Mouse (Mus musculus) midbrain, embryonic 14.5 days (tissue): ENCODE measurements around the gene Ankrd36. TPM values are rescaled to one million over a fixed set of nuclear protein-coding genes. Genes with fewer than 3 reads are reported as not detected.

ENCODE experiments used
- ATAC-seq: fragments of 200-750 bp; cut with Nextera tagmentation; 2 replicates; pipeline ENCODE4 v1.8.0; 2017; ENCODE audit warnings: moderate number of reproducible peaks, moderate library complexity; ENCODE audit not compliant: low FRiP score, low TSS enrichment
- DNase-seq: peaks from one replicate; pipeline ENCODE4 v3.0.0-alpha.2; 2015
- H3K27ac ChIP-seq: fragments of 300-500 bp; sonication (generic); replicated peaks from 2 replicates; pipeline ENCODE4 v1.5.1; 2014; ENCODE audit warnings: mild to moderate bottlenecking, low read depth, low read length, moderate library complexity
- H3K27me3 ChIP-seq: fragments of 300-500 bp; sonication (generic); 2 replicates; pipeline ENCODE4 v1.6.1; 2014; ENCODE audit warnings: low read length, control low read depth, mixed read lengths; ENCODE audit not compliant: control insufficient read depth, insufficient read depth
- H3K36me3 ChIP-seq: fragments of 300-500 bp; sonication (generic); 2 replicates; pipeline ENCODE4 v1.6.1; 2014; ENCODE audit warnings: low read length, control low read depth; ENCODE audit not compliant: control insufficient read depth, insufficient read depth
- H3K4me1 ChIP-seq: fragments of 300-500 bp; sonication (generic); 2 replicates; pipeline ENCODE4 v1.6.1; 2014; ENCODE audit warnings: mild to moderate bottlenecking, antibody characterized with exemption, low read length, control low read depth; ENCODE audit not compliant: control insufficient read depth, insufficient read depth
- H3K4me2 ChIP-seq: fragments of 300-500 bp; sonication (generic); 2 replicates; pipeline ENCODE4 v1.6.1; 2014; ENCODE audit warnings: mild to moderate bottlenecking, low read length, moderate library complexity
- H3K4me3 ChIP-seq: fragments of 300-500 bp; sonication (generic); replicated peaks from 2 replicates; pipeline ENCODE4 v1.5.1; 2014; ENCODE audit warnings: low read depth, low read length
- H3K9ac ChIP-seq: fragments of 300-500 bp; sonication (generic); replicated peaks from 2 replicates; pipeline ENCODE4 v1.6.1; 2014; ENCODE audit warnings: mild to moderate bottlenecking, low read length, moderate library complexity
- H3K9me3 ChIP-seq: fragments of 300-500 bp; sonication (generic); 2 replicates; pipeline ENCODE4 v1.6.1; 2016; ENCODE audit warnings: low read length, control low read depth, mixed read lengths; ENCODE audit not compliant: control insufficient read depth
- WGBS: fragments of 180-500 bp; shearing (Covaris S2); extraction: QIAGEN DNeasy Blood & Tissue Kit; methylation state at CpG from one replicate; pipeline ENCODE4 v1.1.7; 2014; 5-methylcytosine and 5-hydroxymethylcytosine counted together
- polyA plus RNA-seq: library from polyadenylated mRNA; unstranded; fragments of >200 nt; fragmentation: Nextera tagmentation; extraction: Ambion mirVana; gene quantifications from 2 replicates; pipeline ENCODE4 v1.2.1, GENCODE M21; 2014

Gene Ankrd36
- not detected in 2 replicates for polyA plus RNA-seq

DNA sequence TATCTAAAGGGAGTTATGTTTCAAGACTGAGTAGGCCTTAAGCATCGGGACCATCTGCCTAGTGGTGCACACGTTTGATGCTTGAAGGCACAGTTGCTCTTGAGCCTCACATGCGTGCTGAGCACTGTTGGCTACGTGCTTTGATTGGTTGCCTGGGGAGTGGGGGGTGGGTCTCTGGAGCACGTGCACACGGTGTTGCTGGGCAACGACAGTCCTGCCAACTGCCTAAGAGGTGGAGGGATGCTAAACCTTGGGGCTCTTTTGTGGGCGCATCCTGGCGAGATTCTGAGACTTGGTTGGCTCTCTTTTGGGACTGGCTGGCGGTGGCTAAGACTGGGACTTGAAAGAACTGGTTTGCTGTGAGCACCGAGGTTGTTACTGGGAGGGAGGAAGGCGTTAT is at the start of gene Ankrd36:
TSS of gene Ankrd36 (plus strand) at position 211 of the 400 bp plus-strand sequence.
- Histone ChIP-seq H3K4me3 (no peak within 1 kb of the TSS), H3K4me1 (no peaks in the 10 kb centered on the region), H3K36me3 (no peaks in the 10 kb centered on the region), H3K4me2 (no peak within 1 kb of the TSS), H3K27me3 (no peaks in the 10 kb centered on the region), H3K9ac (no peak within 1 kb of the TSS), H3K27ac (no peak within 1 kb of the TSS), H3K9me3 (no peaks in the 10 kb centered on the region)
- 74% methylated on average over 12 of the region's 12 CpGs for WGBS
- DNase-seq: peak; percentile 4
- ATAC-seq: no peak

DNA sequence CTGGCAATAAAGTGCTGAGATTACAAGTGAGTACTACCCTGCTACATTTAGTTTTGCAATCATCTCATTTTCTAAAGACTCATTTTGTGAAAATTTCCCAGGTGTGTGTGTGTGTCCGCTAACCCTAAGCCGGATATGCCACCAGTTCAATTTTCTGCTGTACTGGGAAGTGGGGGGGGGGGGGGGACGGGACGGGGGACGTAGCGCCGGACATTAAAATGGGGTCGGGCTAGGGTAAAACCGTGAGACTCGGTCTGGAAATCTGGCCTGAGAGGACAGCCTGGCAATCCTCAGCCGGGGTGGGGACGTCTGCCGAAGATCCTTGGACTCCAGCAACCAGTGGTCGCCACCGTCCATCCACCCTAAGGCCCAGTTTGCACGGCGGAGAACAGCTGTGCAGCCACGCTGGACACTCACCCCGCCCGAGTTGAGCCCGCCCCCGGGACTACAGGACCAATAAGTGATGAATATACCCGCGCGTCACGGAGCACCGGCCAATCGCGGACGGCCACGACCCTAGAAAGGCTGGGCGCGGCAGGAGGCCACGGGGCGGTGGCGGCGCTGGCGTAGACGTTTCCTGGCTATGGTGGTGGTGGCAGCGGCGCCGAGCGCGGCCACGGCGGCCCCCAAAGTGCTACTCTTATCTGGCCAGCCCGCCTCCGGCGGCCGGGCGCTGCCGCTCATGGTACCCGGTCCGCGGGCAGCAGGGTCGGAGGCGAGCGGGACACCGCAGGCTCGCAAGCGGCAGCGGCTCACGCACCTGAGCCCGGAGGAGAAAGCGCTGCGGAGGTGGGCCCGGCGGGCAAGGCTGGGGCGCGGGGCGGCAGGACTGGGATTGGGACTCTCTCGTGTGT is 48.8 kb upstream of the Ankrd36 start, which contains the start of gene Xbp1:
TSS of gene Xbp1 (plus strand) at position 248 of the 854 bp plus-strand sequence.
- Histone ChIP-seq H3K4me3 (peak within 1 kb of the TSS; percentile 95), H3K9ac (peak within 1 kb of the TSS; percentile 97), H3K27ac (peak within 1 kb of the TSS; percentile 94), H3K9me3 (no peaks in the 10 kb centered on the region), H3K36me3 (peaks cover 30% of the 10 kb centered on the region), H3K4me2 (peak within 1 kb of the TSS; percentile 77), H3K27me3 (no peaks in the 10 kb centered on the region), H3K4me1 (peaks cover 14% of the 10 kb centered on the region)
- ATAC-seq (peak; percentile 97), DNase-seq (peak; percentile 97)
- under 1% methylated on average over 71 of the region's 72 CpGs for WGBS

DNA sequence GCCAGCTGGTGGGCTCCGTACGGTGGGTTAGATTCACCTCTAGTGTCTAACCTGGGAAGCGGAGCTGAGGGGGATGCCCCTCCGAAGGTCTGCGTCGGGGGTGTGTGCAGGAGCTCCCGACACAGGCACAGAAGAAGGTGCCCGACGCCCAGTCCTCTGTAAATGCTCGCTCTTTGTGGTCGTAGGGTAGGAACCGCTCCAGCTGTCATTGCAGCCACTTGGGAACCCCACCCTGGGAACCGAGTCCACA is 48.3 kb upstream of the Ankrd36 start:
- H3K4me3 ChIP-seq: peak overlapping the region; percentile 95
- H3K36me3 ChIP-seq: peaks cover 36% of the 10 kb centered on the region
- no peaks in the 10 kb centered on the region for H3K9me3 ChIP-seq
- DNase-seq (no peak), ATAC-seq (no peak)
- peak overlapping the region; percentile 94 for H3K27ac ChIP-seq
- peak overlapping the region; percentile 97 for H3K9ac ChIP-seq
- peaks cover 14% of the 10 kb centered on the region for H3K4me1 ChIP-seq
- WGBS: under 1% methylated on average over 13 of the region's 13 CpGs
- peak overlapping the region; percentile 77 for H3K4me2 ChIP-seq
- no peaks in the 10 kb centered on the region for H3K27me3 ChIP-seq

GRCm38 (mm10) chr11:5521516-5522291 is 47.8 kb upstream of the Ankrd36 start:
- no peaks in the 10 kb centered on the region for H3K27me3 ChIP-seq
- H3K4me2 ChIP-seq: peak overlapping the region; percentile 77
- H3K9ac ChIP-seq: peak overlapping the region; percentile 97
- ATAC-seq: peak; percentile 1; the same call in 1 of the 2 replicates
- peak; percentile 77 for DNase-seq
- peak overlapping the region; percentile 95 for H3K4me3 ChIP-seq
- H3K9me3 ChIP-seq: no peaks in the 10 kb centered on the region
- WGBS: under 1% methylated on average over 34 of the region's 34 CpGs
- peaks cover 14% of the 10 kb centered on the region for H3K4me1 ChIP-seq
- peak overlapping the region; percentile 94 for H3K27ac ChIP-seq
- peaks cover 41% of the 10 kb centered on the region for H3K36me3 ChIP-seq

- Histone ChIP-seq H3K4me2 (peak overlapping the region; percentile 77), H3K27me3 (no peaks in the 10 kb centered on the region), H3K4me1 (peaks cover 14% of the 10 kb centered on the region), H3K9ac (no peak overlapping the region), H3K4me3 (0 out of 2 replicates have a peak overlapping the region, but pooled peaks have one; percentile 95), H3K27ac (no peak overlapping the region), H3K9me3 (no peaks in the 10 kb centered on the region), H3K36me3 (peaks cover 47% of the 10 kb centered on the region)
- ATAC-seq (no peak), DNase-seq (no peak)
- WGBS: 94% methylated on average over 11 of the region's 11 CpGs
Measured at GRCm38 (mm10) chr11:5522798-5523415, 46.6 kb upstream of the Ankrd36 start.

DNA sequence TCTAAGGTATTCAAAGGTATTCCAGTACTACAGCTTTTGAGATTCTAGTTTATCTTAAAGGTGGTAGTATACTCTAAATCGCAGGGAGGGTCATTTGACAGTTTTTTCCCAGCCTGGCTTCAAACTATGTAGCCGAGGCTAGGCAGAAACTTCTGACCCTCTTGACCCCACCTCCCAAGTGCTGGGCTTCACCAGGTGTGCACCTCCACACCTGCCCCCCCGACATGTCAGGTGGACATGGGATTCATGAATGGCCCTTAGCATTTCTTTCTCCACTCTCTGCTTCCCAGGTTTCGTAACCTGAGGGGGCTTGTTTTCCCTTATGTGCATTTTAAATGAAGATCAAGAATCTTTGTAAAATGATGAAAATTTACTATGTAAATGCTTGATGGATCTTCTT is 44.1 kb upstream of the Ankrd36 start:
- Histone ChIP-seq H3K4me1 (peaks cover 14% of the 10 kb centered on the region), H3K4me2 (no peak overlapping the region), H3K36me3 (peaks cover 71% of the 10 kb centered on the region), H3K9me3 (no peaks in the 10 kb centered on the region), H3K9ac (no peak overlapping the region), H3K4me3 (no peak overlapping the region), H3K27me3 (no peaks in the 10 kb centered on the region), H3K27ac (no peak overlapping the region)
- ATAC-seq (no peak), DNase-seq (no peak)
- 93% methylated on average over 4 of the region's 4 CpGs for WGBS

DNA sequence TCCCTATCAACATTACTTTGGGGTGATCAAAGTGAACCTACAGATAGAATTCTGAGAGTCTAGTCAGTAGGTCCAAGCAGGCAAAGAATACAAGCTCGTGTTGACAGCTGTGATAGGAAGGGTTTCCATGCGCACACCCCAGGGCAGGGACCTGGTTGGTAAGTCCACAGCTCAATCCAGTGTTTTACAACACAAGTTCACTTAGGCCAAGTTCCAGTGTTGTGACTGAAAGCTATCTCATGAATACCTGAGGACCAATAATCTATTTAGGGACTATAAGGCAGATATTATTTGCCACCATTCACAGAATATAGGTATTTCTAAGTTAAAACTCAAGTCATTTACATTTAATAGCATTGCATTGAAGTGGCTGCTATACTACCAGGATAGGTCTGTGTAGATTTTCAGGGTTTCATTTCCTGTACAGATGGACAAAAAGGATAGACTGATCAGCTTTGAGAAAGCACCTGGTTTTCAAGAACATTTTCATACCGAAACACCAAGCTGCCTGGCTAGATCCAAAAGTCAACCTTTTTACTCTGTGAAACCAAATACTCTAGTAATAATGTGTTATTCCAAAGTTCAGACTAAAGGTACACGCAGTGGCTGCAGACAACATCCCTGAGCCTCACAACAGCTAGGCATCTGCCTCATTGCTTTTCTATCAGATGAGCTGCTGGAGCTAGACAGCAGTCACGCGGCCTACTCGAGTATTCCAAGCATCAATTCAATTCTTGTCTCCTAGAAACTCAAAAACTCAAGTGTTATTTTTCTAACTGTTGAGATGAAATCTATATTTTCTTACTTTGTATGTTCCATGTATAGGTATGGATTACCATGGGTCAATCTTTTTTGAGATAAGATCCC is 42.7 kb upstream of the Ankrd36 start:
- no peak overlapping the region for H3K27ac ChIP-seq
- H3K4me2 ChIP-seq: no peak overlapping the region
- 94% methylated on average over 7 of the region's 7 CpGs for WGBS
- H3K9ac ChIP-seq: no peak overlapping the region
- H3K4me1 ChIP-seq: peaks cover 14% of the 10 kb centered on the region
- peaks cover 85% of the 10 kb centered on the region for H3K36me3 ChIP-seq
- no peak overlapping the region for H3K4me3 ChIP-seq
- ATAC-seq: no peak
- no peaks in the 10 kb centered on the region for H3K27me3 ChIP-seq
- DNase-seq: no peak
- H3K9me3 ChIP-seq: no peaks in the 10 kb centered on the region
